Mouse (Mus musculus) CH12F3 (cell line): ENCODE results near the gene Rere.

Experiments used
- in situ Hi-C: fragments of 300-500 bp; cut with MboI; formaldehyde crosslinking; loops from 2 replicates; pipeline ENCODE4 v1.14.3; 2020; ENCODE audit warnings: low sequenced_read_pairs

The Rere gene

GRCm38 (mm10) chr4:150338906-150339650 lies 57.6 kb downstream of the Rere start:
- in situ Hi-C loops, result no loop called here

GRCm38 (mm10) chr4:150340796-150341525 lies 59.5 kb downstream of the Rere start:
- in situ Hi-C loops, result loop anchor here (10.0 kb wide), 1 partner anchor 124 kb away; no protein-coding TSS in a partner anchor

- in situ Hi-C loops, result loop anchor here (10.0 kb wide), 1 partner anchor 120 kb away; no protein-coding TSS in a partner anchor
Observed at GRCm38 (mm10) chr4:150344526-150344925, 63.1 kb downstream of the Rere start.

- in situ Hi-C loops, result loop anchor here (10.0 kb wide), 1 partner anchor 118 kb away; no protein-coding TSS in a partner anchor
Observed at GRCm38 (mm10) chr4:150346651-150347386, 65.4 kb downstream of the Rere start.

GRCm38 (mm10) chr4:150347387-150347672 lies 65.9 kb downstream of the Rere start:
- in situ Hi-C loops, result loop anchor here (10.0 kb wide), 1 partner anchor 117 kb away; no protein-coding TSS in a partner anchor

GRCm38 (mm10) chr4:150349680-150350101 lies 68.2 kb downstream of the Rere start:
- in situ Hi-C loops, result loop anchor here (10.0 kb wide), 1 partner anchor 115 kb away; no protein-coding TSS in a partner anchor

- in situ Hi-C loops, result no loop called here
Observed at GRCm38 (mm10) chr4:150351419-150352075, 70.1 kb downstream of the Rere start.

- in situ Hi-C loops, result no loop called here
Observed at GRCm38 (mm10) chr4:150352736-150353135, 71.3 kb downstream of the Rere start.

- in situ Hi-C loops, result no loop called here
Observed at GRCm38 (mm10) chr4:150353376-150353900, 72.0 kb downstream of the Rere start.

- in situ Hi-C loops, result no loop called here
Observed at GRCm38 (mm10) chr4:150355801-150356200, 74.4 kb downstream of the Rere start.

GRCm38 (mm10) chr4:150361986-150362691 lies 80.7 kb downstream of the Rere start:
- in situ Hi-C loops, result no loop called here

GRCm38 (mm10) chr4:150362858-150363257 lies 81.4 kb downstream of the Rere start:
- in situ Hi-C loops, result no loop called here

GRCm38 (mm10) chr4:150364786-150365185 lies 83.3 kb downstream of the Rere start:
- in situ Hi-C loops, result no loop called here

GRCm38 (mm10) chr4:150366510-150367208 lies 85.2 kb downstream of the Rere start:
- in situ Hi-C loops, result no loop called here

GRCm38 (mm10) chr4:150371580-150372380 lies 90.3 kb downstream of the Rere start:
- in situ Hi-C loops, result no loop called here

- in situ Hi-C loops, result no loop called here
Observed at GRCm38 (mm10) chr4:150372631-150373041, 91.2 kb downstream of the Rere start.

- in situ Hi-C loops, result no loop called here
Observed at GRCm38 (mm10) chr4:150373111-150374109, 92.0 kb downstream of the Rere start.
